Mouse (Mus musculus): Measurements from ENCODE around the gene Smim14.
"Not testable (repeated sequence)": the region's sequence is repeated elsewhere in the genome, so short reads cannot be mapped to it uniquely, and the experiment has no call there.

Gene Smim14

GRCm38 (mm10) chr5:65536751-65537419 lies at the start of gene Smim14, which contains the start of gene Ube2k:
Gene Smim14, minus strand, starts transcription at chr5:65537184.
Gene Ube2k, plus strand, starts transcription at chr5:65537233.
- peak; percentile 90 to 97 for DNase-seq

- DNase-seq: no peak
Observed at GRCm38 (mm10) chr5:65586291-65586690, 49.3 kb upstream of the Smim14 start.

- DNase-seq: no peak
Observed at GRCm38 (mm10) chr5:65578545-65578944, 41.6 kb upstream of the Smim14 start.

- no peak for DNase-seq
Observed at GRCm38 (mm10) chr5:65575896-65576295, 38.9 kb upstream of the Smim14 start.

- DNase-seq: no peak
Observed at GRCm38 (mm10) chr5:65574876-65575275, 37.9 kb upstream of the Smim14 start.

- no peak for DNase-seq
Observed at GRCm38 (mm10) chr5:65565486-65565885, 28.5 kb upstream of the Smim14 start.

GRCm38 (mm10) chr5:65561125-65561893 lies 24.3 kb upstream of the Smim14 start:
- peak; percentile 33 to 47 for DNase-seq

- DNase-seq: no peak
Observed at GRCm38 (mm10) chr5:65557109-65557508, 20.1 kb upstream of the Smim14 start.

GRCm38 (mm10) chr5:65549677-65550076 lies 12.7 kb upstream of the Smim14 start:
- no peak for DNase-seq

- DNase-seq: no peak
Observed at GRCm38 (mm10) chr5:65544616-65545015, 7.6 kb upstream of the Smim14 start.

GRCm38 (mm10) chr5:65543491-65543890 lies 6.5 kb upstream of the Smim14 start:
- DNase-seq: no peak

- DNase-seq: no peak
Observed at GRCm38 (mm10) chr5:65541889-65542288, 4.9 kb upstream of the Smim14 start.

GRCm38 (mm10) chr5:65539786-65540185 lies 2.8 kb upstream of the Smim14 start:
- DNase-seq: no peak

- DNase-seq: no peak
Observed at GRCm38 (mm10) chr5:65538829-65539228, 1.8 kb upstream of the Smim14 start.

- no peak for DNase-seq
Observed at GRCm38 (mm10) chr5:65538121-65538520, 1.1 kb upstream of the Smim14 start.

GRCm38 (mm10) chr5:65537420-65538071 lies 562 bp upstream of the Smim14 start:
- peak in 1 of 2 experiments; percentile 47 for DNase-seq

GRCm38 (mm10) chr5:65536068-65536465 lies 917 bp downstream of the Smim14 start:
- DNase-seq: not testable (repeated sequence)

GRCm38 (mm10) chr5:65535457-65536067 lies 1.4 kb downstream of the Smim14 start:
- peak; percentile 26 to 52 for DNase-seq

GRCm38 (mm10) chr5:65534496-65534895 lies 2.5 kb downstream of the Smim14 start:
- DNase-seq: no peak

- DNase-seq: no peak
Observed at GRCm38 (mm10) chr5:65531283-65531682, 5.7 kb downstream of the Smim14 start.

GRCm38 (mm10) chr5:65525674-65526443 lies 11.1 kb downstream of the Smim14 start:
- DNase-seq: peak in 1 of 2 experiments; percentile 15

- no peak for DNase-seq
Observed at GRCm38 (mm10) chr5:65524831-65525230, 12.2 kb downstream of the Smim14 start.

All from cerebellum, adult 18-20 months (tissue).